Mouse (Mus musculus) lung, embryonic 15.5 days (tissue): ENCODE data around the gene Irak1bp1. TPM values are rescaled to one million over a fixed set of nuclear protein-coding genes. Genes with fewer than 3 reads are reported as not detected.

Source experiments
- ATAC-seq: fragments of 200-750 bp; cut with Nextera tagmentation; 2 replicates; pipeline ENCODE4 v1.8.0; 2017; ENCODE audit warnings: moderate number of reproducible peaks, borderline replicate concordance; ENCODE audit not compliant: low FRiP score, low TSS enrichment; ENCODE audit errors: extremely low read depth
- H3K27ac ChIP-seq: fragments of 300-500 bp; sonication (generic); 2 replicates; pipeline ENCODE4 v1.5.1; 2015; ENCODE audit warnings: moderate library complexity, mild to moderate bottlenecking, inconsistent platforms
- H3K27me3 ChIP-seq: fragments of 300-500 bp; sonication (generic); 2 replicates; pipeline ENCODE4 v1.6.1; 2015; ENCODE audit warnings: inconsistent platforms
- H3K36me3 ChIP-seq: fragments of 300-500 bp; sonication (generic); 2 replicates; pipeline ENCODE4 v1.6.1; 2015; ENCODE audit warnings: inconsistent platforms
- H3K4me1 ChIP-seq: fragments of 300-500 bp; sonication (generic); 2 replicates; pipeline ENCODE4 v1.6.1; 2015; ENCODE audit warnings: inconsistent platforms
- H3K4me2 ChIP-seq: fragments of 300-500 bp; sonication (generic); 2 replicates; pipeline ENCODE4 v1.6.1; 2015; ENCODE audit warnings: inconsistent platforms, mild to moderate bottlenecking, moderate library complexity
- H3K4me3 ChIP-seq: fragments of 300-500 bp; sonication (generic); 2 replicates; pipeline ENCODE4 v1.5.1; 2015; ENCODE audit warnings: mild to moderate bottlenecking, inconsistent platforms
- H3K9ac ChIP-seq: fragments of 300-500 bp; sonication (generic); 2 replicates; pipeline ENCODE4 v1.6.1; 2015; ENCODE audit warnings: inconsistent platforms
- H3K9me3 ChIP-seq: fragments of 300-500 bp; sonication (generic); 2 replicates; pipeline ENCODE4 v1.6.1; 2016; ENCODE audit warnings: inconsistent platforms
- polyA plus RNA-seq: library from polyadenylated mRNA; unstranded; fragments of >200 nt; fragmentation: Nextera tagmentation; extraction: Ambion mirVana; gene quantifications from 2 replicates; pipeline ENCODE4 v1.2.1, GENCODE M21; 2015

The Irak1bp1 gene
- polyA plus RNA-seq, 1 experiment from 2014 or later: 18.9 TPM

GRCm38 (mm10) chr9:82888645-82889044, 59.3 kb downstream of the Irak1bp1 start:
- Histone ChIP-seq H3K9me3 (no peaks in the 10 kb centered on the region), H3K27me3 (no peaks in the 10 kb centered on the region), H3K36me3 (peaks cover 36% of the 10 kb centered on the region), H3K27ac (no peak overlapping the region), H3K4me1 (no peaks in the 10 kb centered on the region), H3K9ac (no peak overlapping the region), H3K4me2 (no peak overlapping the region), H3K4me3 (no peak overlapping the region)
- no peak for ATAC-seq

Other genes with a start within 250 kb of the Irak1bp1 start
- 76.2 and 84.3 TPM in 2 replicates for gene Phip, start 146.0 kb downstream of the Irak1bp1 start, polyA plus RNA-seq